Comparison of ENCODE assay signal across 11 mouse cellular contexts in the genomic region with DNA sequence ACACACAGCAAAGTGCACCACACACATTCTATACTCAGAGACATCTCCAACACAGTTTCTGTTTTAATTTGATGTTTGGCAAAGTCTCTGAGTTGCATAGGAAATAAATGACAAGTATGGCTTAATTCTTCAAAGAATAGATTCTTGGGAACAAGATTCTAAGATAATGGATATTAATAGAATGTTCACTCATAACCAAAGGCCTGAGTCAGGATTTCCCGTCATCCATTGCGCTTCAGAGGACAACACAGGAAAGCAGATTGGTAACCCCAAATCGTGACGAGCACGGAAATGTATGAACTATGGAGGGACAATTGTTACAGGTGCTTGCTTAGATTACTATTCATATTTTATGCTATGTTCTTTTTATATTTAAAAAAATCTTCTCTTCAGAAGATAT.
"Had no signal": no experiment of that assay in that cellular context is flagged by ENCODE, and none has a peak within 500 bp of the region (broad histone marks: within the 10 kb centered on the region; RNA-seq: fewer than 3 reads in every experiment).

No protein-coding gene starts in this region.

- H3K4me1 ChIP-seq: limb, embryonic 10.5 days; midbrain, embryonic 12.5 days; stomach, embryonic 15.5 days had no signal

- DNase-seq: kidney, adult 9 months; kidney, postnatal 10 days; lung, embryonic 14.5 days; right cerebral cortex, postnatal 14 days; thymus, adult 2 months; thymus, postnatal 25 days had no signal

- H3K36me3 ChIP-seq: limb, embryonic 10.5 days; midbrain, embryonic 12.5 days; stomach, embryonic 15.5 days had no signal

- H3K9me3 ChIP-seq: limb, embryonic 10.5 days; midbrain, embryonic 12.5 days; stomach, embryonic 15.5 days had no signal

- H3K4me3 ChIP-seq: left cerebral cortex, adult 2 months; limb, embryonic 10.5 days; midbrain, embryonic 12.5 days; stomach, embryonic 15.5 days had no signal

- H3K27me3 ChIP-seq: midbrain, embryonic 12.5 days; stomach, embryonic 15.5 days had no signal

- H3K27ac ChIP-seq: left cerebral cortex, adult 2 months; limb, embryonic 10.5 days; liver, embryonic 14.5 days; midbrain, embryonic 12.5 days; stomach, embryonic 15.5 days had no signal
